In genomic region chr11:53786058-53787031, GRCm38 (mm10) we compare ENCODE assay signal across 7 mouse cellular contexts. TPM values are rescaled to one million over a fixed set of nuclear protein-coding genes. Genes with fewer than 3 reads are reported as not detected.
A peak's percentile ranks its signal among the peaks of the same experiment; 100 is the strongest.
DNase-seq lines count a peak whose midpoint lies in the region; ATAC-seq and TF ChIP-seq lines count a peak whose summit lies in the region.

No protein-coding gene starts in this region.

- DNase-seq in kidney, adult 2 months: peak; percentile 44
- no peak for DNase-seq in kidney, adult 9 months
- no peak for DNase-seq in adrenal gland, adult 18-20 months (ENCODE audit: low spot score in 2 of 2)

- H3K4me1 ChIP-seq in kidney, adult 2 months (ENCODE audit: control insufficient read depth, insufficient read depth, low read length): 0 out of 2 replicates have a peak, but pooled peaks cover 8% of the 10 kb centered on the region
- H3K4me1 ChIP-seq in neural tube, embryonic 15.5 days: no peaks in the 10 kb centered on the region

- no peaks in the 10 kb centered on the region for H3K9me3 ChIP-seq in neural tube, embryonic 15.5 days (replicated peaks)

- peak overlapping the region; percentile 94 for H3K27ac ChIP-seq in kidney, adult 2 months (ENCODE audit: insufficient read depth, low read depth, low read length)
- H3K27ac ChIP-seq in neural tube, embryonic 15.5 days (replicated peaks): no peak overlapping the region

- ATAC-seq in activated CD4-positive, CD25-positive, alpha-beta regulatory T cell, adult 4 months: peak; percentile 50
- 0 out of 2 replicates have a peak, but pooled peaks have one; percentile 24 for ATAC-seq in erythroblast, adult 5-6 weeks (replicated peaks; ENCODE audit: low FRiP score, poor library complexity, severe bottlenecking)
- peak; percentile 73 for ATAC-seq in megakaryocyte, adult 5-6 weeks (ENCODE audit: poor library complexity, severe bottlenecking)
- no peak for ATAC-seq in neural tube, embryonic 15.5 days (ENCODE audit: low FRiP score)

- 76% methylated on average over 13 of the region's 13 CpGs for WGBS in kidney, adult 2 months
- WGBS in neural tube, embryonic 15.5 days: 89% methylated on average over 13 of the region's 13 CpGs

- no peaks in the 10 kb centered on the region for H3K27me3 ChIP-seq in kidney, adult 2 months (replicated peaks; ENCODE audit: control insufficient read depth, insufficient read depth, low read length)
- H3K27me3 ChIP-seq in neural tube, embryonic 15.5 days (replicated peaks): no peaks in the 10 kb centered on the region

- TF ChIP-seq POLR2A in kidney, adult 2 months (IDR thresholded peaks at IDR 0.05; ENCODE audit: low read depth, low read length): no peak

- H3K9ac ChIP-seq in neural tube, embryonic 15.5 days (replicated peaks): no peak overlapping the region

- no peak; the same call in 1 of the 2 replicates for TF ChIP-seq CTCF in kidney, adult 2 months (conservative IDR thresholded peaks at IDR 0.05; ENCODE audit: insufficient read depth, insufficient read length, low read depth, low read length)

- H3K4me3 ChIP-seq in kidney, adult 2 months (ENCODE audit: insufficient read depth, low read depth, low read length): no peak overlapping the region
- no peak overlapping the region for H3K4me3 ChIP-seq in neural tube, embryonic 15.5 days (replicated peaks)

- H3K36me3 ChIP-seq in kidney, adult 2 months (ENCODE audit: control insufficient read depth, insufficient read depth, low read length): no peaks in the 10 kb centered on the region
- no peaks in the 10 kb centered on the region for H3K36me3 ChIP-seq in neural tube, embryonic 15.5 days

- no peak overlapping the region for H3K4me2 ChIP-seq in neural tube, embryonic 15.5 days

RNA-seq across cellular contexts. Expression of gene Gm17334, which starts 13.4 kb away (rescaled TPM):
- polyA plus RNA-seq in kidney, adult 2 months (2012; rRNA removed): 0.91 and 1.1 TPM in 2 replicates
- polyA plus RNA-seq in activated CD4-positive, CD25-positive, alpha-beta regulatory T cell, adult 4 months (2017; shearing (Covaris generic)): 1 to 10 TPM; 4.9 to 6.2 TPM
- total RNA-seq in erythroblast, adult 5-6 weeks (2015; ENCODE audit: low replicate concordance): not detected in 2 replicates
- not detected in 2 replicates for total RNA-seq in erythroblast, adult 5-6 weeks (2017; ENCODE audit: low replicate concordance)
- total RNA-seq in megakaryocyte, adult 5-6 weeks (2015): not detected in 2 replicates
- not detected in 2 replicates for total RNA-seq in megakaryocyte, adult 5-6 weeks (2017)
- 0.34 TPM in 1 of 2 replicates, not detected in the other for polyA plus RNA-seq in neural tube, embryonic 15.5 days (2015; fragmentation: Nextera tagmentation; extraction: Ambion mirVana)
- total RNA-seq in adrenal gland, adult 18-20 months (2021): under 1 TPM in 1 of 2 experiments, not detected in 1; 0.80 TPM

RNA-seq across cellular contexts. Expression of gene Irf1, which starts 16.5 kb away (rescaled TPM):
- polyA plus RNA-seq in kidney, adult 2 months (2012; rRNA removed): 31.5 and 35.5 TPM in 2 replicates
- polyA plus RNA-seq in activated CD4-positive, CD25-positive, alpha-beta regulatory T cell, adult 4 months (2017; shearing (Covaris generic)): 100 to 1,000 TPM; 236 to 307 TPM
- total RNA-seq in erythroblast, adult 5-6 weeks (2015; ENCODE audit: low replicate concordance): 8.8 and 17.8 TPM in 2 replicates
- total RNA-seq in erythroblast, adult 5-6 weeks (2017; ENCODE audit: low replicate concordance): 15.9 and 22.7 TPM in 2 replicates
- 37.2 and 38.5 TPM in 2 replicates for total RNA-seq in megakaryocyte, adult 5-6 weeks (2015)
- total RNA-seq in megakaryocyte, adult 5-6 weeks (2017): 78.4 and 93.1 TPM in 2 replicates
- polyA plus RNA-seq in neural tube, embryonic 15.5 days (2015; fragmentation: Nextera tagmentation; extraction: Ambion mirVana): 3.9 and 23.3 TPM in 2 replicates
- total RNA-seq in adrenal gland, adult 18-20 months (2021): 10 to 100 TPM; 21.2 to 44.2 TPM
